Mouse (Mus musculus) kidney, postnatal 14 days (tissue): ENCODE data around the gene Nlgn1.

Experiments used
- DNase-seq: peaks from one replicate; pipeline ENCODE4 v3.0.0; 2022; ENCODE audit warnings: mixed read lengths

Nlgn1 gene

GRCm38 (mm10) chr3:25781651-25782050 is 550.6 kb downstream of the Nlgn1 start:
- no peak for DNase-seq

- DNase-seq, result no peak
Measured at GRCm38 (mm10) chr3:25775437-25775836, 556.8 kb downstream of the Nlgn1 start.

GRCm38 (mm10) chr3:25773908-25774307 is 558.4 kb downstream of the Nlgn1 start:
- DNase-seq, result no peak

- DNase-seq, result no peak
Measured at GRCm38 (mm10) chr3:25773467-25773866, 558.8 kb downstream of the Nlgn1 start.

- DNase-seq, result no peak
Measured at GRCm38 (mm10) chr3:25763689-25764088, 568.6 kb downstream of the Nlgn1 start.

- no peak for DNase-seq
Measured at GRCm38 (mm10) chr3:25757813-25758212, 574.4 kb downstream of the Nlgn1 start.

- DNase-seq, result no peak
Measured at GRCm38 (mm10) chr3:25724111-25724510, 608.1 kb downstream of the Nlgn1 start.

- no peak for DNase-seq
Measured at GRCm38 (mm10) chr3:25721464-25721863, 610.8 kb downstream of the Nlgn1 start.

- no peak for DNase-seq
Measured at GRCm38 (mm10) chr3:25707380-25707779, 624.9 kb downstream of the Nlgn1 start.

- DNase-seq, result no peak
Measured at GRCm38 (mm10) chr3:25697231-25697630, 635.0 kb downstream of the Nlgn1 start.

GRCm38 (mm10) chr3:25688789-25689464 is 643.3 kb downstream of the Nlgn1 start:
- DNase-seq, result no peak

GRCm38 (mm10) chr3:25683696-25684095 is 648.6 kb downstream of the Nlgn1 start:
- no peak for DNase-seq

- peak; percentile 57 for DNase-seq
Measured at GRCm38 (mm10) chr3:25679373-25679772, 652.9 kb downstream of the Nlgn1 start.

GRCm38 (mm10) chr3:25675888-25676287 is 656.4 kb downstream of the Nlgn1 start:
- DNase-seq, result no peak

- peak; percentile 22 for DNase-seq
Measured at GRCm38 (mm10) chr3:25675069-25675468, 657.2 kb downstream of the Nlgn1 start.

GRCm38 (mm10) chr3:25673408-25673807 is 658.9 kb downstream of the Nlgn1 start:
- no peak for DNase-seq

- DNase-seq, result no peak
Measured at GRCm38 (mm10) chr3:25672779-25673178, 659.5 kb downstream of the Nlgn1 start.

- no peak for DNase-seq
Measured at GRCm38 (mm10) chr3:25663464-25663863, 668.8 kb downstream of the Nlgn1 start.

- no peak for DNase-seq
Measured at GRCm38 (mm10) chr3:25660285-25660684, 672.0 kb downstream of the Nlgn1 start.

GRCm38 (mm10) chr3:25658006-25658405 is 674.3 kb downstream of the Nlgn1 start:
- no peak for DNase-seq

GRCm38 (mm10) chr3:25657074-25657473 is 675.2 kb downstream of the Nlgn1 start:
- DNase-seq, result no peak

- DNase-seq, result peak; percentile 17
Measured at GRCm38 (mm10) chr3:25653010-25653409, 679.2 kb downstream of the Nlgn1 start.

- no peak for DNase-seq
Measured at GRCm38 (mm10) chr3:25645895-25646691, 686.2 kb downstream of the Nlgn1 start.

GRCm38 (mm10) chr3:25629198-25629597 is 703.1 kb downstream of the Nlgn1 start:
- DNase-seq, result no peak
